Mouse (Mus musculus) neural tube, embryonic 14.5 days (tissue): ENCODE data around the gene Gabrb2. TPM values are rescaled to one million over a fixed set of nuclear protein-coding genes. Genes with fewer than 3 reads are reported as not detected.

ENCODE experiments used
- ATAC-seq: fragments of 200-750 bp; cut with Nextera tagmentation; 2 replicates; pipeline ENCODE4 v1.8.0; 2017; ENCODE audit warnings: low read depth, mild to moderate bottlenecking, moderate TSS enrichment, moderate library complexity
- H3K27ac ChIP-seq: fragments of 300-500 bp; sonication (generic); 2 replicates; pipeline ENCODE4 v1.5.1; 2014; ENCODE audit warnings: low read depth, mild to moderate bottlenecking, control low read depth, low read length, moderate library complexity, mixed read lengths
- H3K27me3 ChIP-seq: fragments of 300-500 bp; sonication (generic); 2 replicates; pipeline ENCODE4 v1.6.1; 2014; ENCODE audit warnings: low read length; ENCODE audit not compliant: control insufficient read depth, insufficient read depth
- H3K36me3 ChIP-seq: fragments of 300-500 bp; sonication (generic); 2 replicates; pipeline ENCODE4 v1.6.1; 2014; ENCODE audit warnings: low read length, mixed read lengths; ENCODE audit not compliant: control insufficient read depth, insufficient read depth
- H3K4me1 ChIP-seq: fragments of 300-500 bp; sonication (generic); 2 replicates; pipeline ENCODE4 v1.6.1; 2014; ENCODE audit warnings: low read length; ENCODE audit not compliant: control insufficient read depth, insufficient read depth
- H3K4me2 ChIP-seq: fragments of 300-500 bp; sonication (generic); 2 replicates; pipeline ENCODE4 v1.6.1; 2014; ENCODE audit warnings: mild to moderate bottlenecking, low read depth, low read length, control low read depth
- H3K4me3 ChIP-seq: fragments of 300-500 bp; sonication (generic); 2 replicates; pipeline ENCODE4 v1.5.1; 2014; ENCODE audit warnings: low read depth, low read length, control low read depth, mixed read lengths
- H3K9ac ChIP-seq: fragments of 300-500 bp; sonication (generic); replicated peaks from 2 replicates; pipeline ENCODE4 v1.6.1; 2014; ENCODE audit warnings: low read depth, mild to moderate bottlenecking, control low read depth, low read length, mixed read lengths
- H3K9me3 ChIP-seq: fragments of 300-500 bp; sonication (generic); 2 replicates; pipeline ENCODE4 v1.6.1; 2016; ENCODE audit warnings: low read length; ENCODE audit not compliant: control insufficient read depth
- WGBS: fragments of 180-500 bp; shearing (Covaris S2); extraction: QIAGEN DNeasy Blood & Tissue Kit; methylation state at CpG from one replicate; pipeline ENCODE4 v1.1.7; 2014; 5-methylcytosine and 5-hydroxymethylcytosine counted together
- polyA plus RNA-seq: library from polyadenylated mRNA; unstranded; fragments of >200 nt; fragmentation: Nextera tagmentation; extraction: Ambion mirVana; gene quantifications from 2 replicates; pipeline ENCODE4 v1.2.1, GENCODE M21; 2014

Gene Gabrb2
- polyA plus RNA-seq, 1 experiment from 2014 or later = 19.2 TPM

GRCm38 (mm10) chr11:42650111-42650510 lies 230.6 kb downstream of the Gabrb2 start:
- Histone ChIP-seq H3K36me3 (no peaks in the 10 kb centered on the region), H3K27ac (no peak overlapping the region), H3K9me3 (no peaks in the 10 kb centered on the region), H3K4me1 (no peaks in the 10 kb centered on the region), H3K4me2 (no peak overlapping the region), H3K27me3 (no peaks in the 10 kb centered on the region), H3K4me3 (no peak overlapping the region), H3K9ac (no peak overlapping the region)
- peak; percentile 65; the same call in 1 of the 2 replicates for ATAC-seq
- 25% methylated on average over 5 of the region's 5 CpGs for WGBS

- H3K27ac ChIP-seq = no peak overlapping the region
- H3K36me3 ChIP-seq = no peaks in the 10 kb centered on the region
- H3K4me3 ChIP-seq = no peak overlapping the region
- no peaks in the 10 kb centered on the region for H3K4me1 ChIP-seq
- no peaks in the 10 kb centered on the region for H3K27me3 ChIP-seq
- H3K9me3 ChIP-seq = no peaks in the 10 kb centered on the region; the same call in 1 of the 2 replicates
- no peak for ATAC-seq
- no peak overlapping the region for H3K4me2 ChIP-seq
- no peak overlapping the region for H3K9ac ChIP-seq
Measured at GRCm38 (mm10) chr11:42651572-42651971, 232.0 kb downstream of the Gabrb2 start.

- no peak overlapping the region for H3K4me2 ChIP-seq
- H3K4me3 ChIP-seq = no peak overlapping the region
- H3K9ac ChIP-seq = no peak overlapping the region
- WGBS = 31% methylated on average over 3 of the region's 3 CpGs
- no peaks in the 10 kb centered on the region; the same call in 1 of the 2 replicates for H3K9me3 ChIP-seq
- ATAC-seq = peak; percentile 85; the same call in 1 of the 2 replicates
- H3K36me3 ChIP-seq = no peaks in the 10 kb centered on the region
- no peaks in the 10 kb centered on the region for H3K27me3 ChIP-seq
- H3K4me1 ChIP-seq = no peaks in the 10 kb centered on the region
- no peak overlapping the region for H3K27ac ChIP-seq
Measured at GRCm38 (mm10) chr11:42654189-42654588, 234.6 kb downstream of the Gabrb2 start.

- H3K4me3 ChIP-seq = no peak overlapping the region
- H3K4me1 ChIP-seq = no peaks in the 10 kb centered on the region
- H3K27me3 ChIP-seq = no peaks in the 10 kb centered on the region
- no peaks in the 10 kb centered on the region for H3K36me3 ChIP-seq
- 91% methylated on average over 4 of the region's 4 CpGs for WGBS
- H3K4me2 ChIP-seq = no peak overlapping the region
- H3K27ac ChIP-seq = no peak overlapping the region
- no peaks in the 10 kb centered on the region for H3K9me3 ChIP-seq
- ATAC-seq = no peak
- no peak overlapping the region for H3K9ac ChIP-seq
Measured at GRCm38 (mm10) chr11:42668657-42669056, 249.1 kb downstream of the Gabrb2 start.

Other genes with a start within 250 kb of the Gabrb2 start
- gene Gabra1, start 236.8 kb upstream of the Gabrb2 start, polyA plus RNA-seq = 9.6 and 12.4 TPM in 2 replicates
- not detected in 2 replicates for gene Gabra6, start 98.7 kb upstream of the Gabrb2 start, polyA plus RNA-seq